Mouse (Mus musculus) intestine, postnatal 0 days (tissue): Measurements from ENCODE around the gene Sugt1. TPM values are rescaled to one million over a fixed set of nuclear protein-coding genes. Genes with fewer than 3 reads are reported as not detected.

Experiments
- ATAC-seq: fragments of 200-750 bp; cut with Nextera tagmentation; 2 replicates; pipeline ENCODE4 v1.8.0; 2017; ENCODE audit warnings: mild to moderate bottlenecking, moderate TSS enrichment, moderate library complexity
- H3K27ac ChIP-seq: fragments of 300-500 bp; sonication (generic); 2 replicates; pipeline ENCODE4 v1.5.1; 2014; ENCODE audit warnings: mild to moderate bottlenecking, low read depth, low read length, moderate library complexity
- H3K27me3 ChIP-seq: fragments of 300-500 bp; sonication (generic); replicated peaks from 2 replicates; pipeline ENCODE4 v1.6.1; 2014; ENCODE audit warnings: low read length, mixed read lengths; ENCODE audit not compliant: control insufficient read depth, insufficient read depth
- H3K36me3 ChIP-seq: fragments of 300-500 bp; sonication (generic); 2 replicates; pipeline ENCODE4 v1.6.1; 2014; ENCODE audit warnings: mild to moderate bottlenecking, moderate library complexity; ENCODE audit not compliant: control insufficient read depth, insufficient read depth
- H3K4me1 ChIP-seq: fragments of 300-500 bp; sonication (generic); replicated peaks from 2 replicates; pipeline ENCODE4 v1.6.1; 2014; ENCODE audit warnings: antibody characterized with exemption, low read length, mixed read lengths; ENCODE audit not compliant: control insufficient read depth, insufficient read depth
- H3K4me2 ChIP-seq: fragments of 300-500 bp; sonication (generic); replicated peaks from 2 replicates; pipeline ENCODE4 v1.6.1; 2014; ENCODE audit warnings: low read depth, mild to moderate bottlenecking, moderate library complexity
- H3K4me3 ChIP-seq: fragments of 300-500 bp; sonication (generic); 2 replicates; pipeline ENCODE4 v1.5.1; 2014; ENCODE audit warnings: low read depth, low read length
- H3K9ac ChIP-seq: fragments of 300-500 bp; sonication (generic); 2 replicates; pipeline ENCODE4 v1.6.1; 2014; ENCODE audit warnings: mild to moderate bottlenecking, low read depth, low read length
- H3K9me3 ChIP-seq: fragments of 300-500 bp; sonication (generic); 2 replicates; pipeline ENCODE4 v1.6.1; 2016; ENCODE audit warnings: mixed run types; ENCODE audit not compliant: control insufficient read depth
- CTCF ChIP-seq: sonication (generic); IDR thresholded peaks from 2 replicates; pipeline ENCODE4 v1.5.1; 2016; ENCODE audit warnings: low read depth, mild to moderate bottlenecking, control low read depth, antibody characterized with exemption, moderate library complexity
- WGBS: fragments of 180-500 bp; shearing (Covaris S2); extraction: QIAGEN DNeasy Blood & Tissue Kit; methylation state at CpG from one replicate; pipeline ENCODE4 v1.1.7; 2014; 5-methylcytosine and 5-hydroxymethylcytosine counted together
- polyA plus RNA-seq: library from polyadenylated mRNA; unstranded; fragments of >200 nt; fragmentation: Nextera tagmentation; extraction: Ambion mirVana; gene quantifications from 2 replicates; pipeline ENCODE4 v1.2.1, GENCODE M21; 2015

The Sugt1 gene
- polyA plus RNA-seq, 1 experiment from 2014 or later = 81.3 TPM

- no peak for ATAC-seq
Measured at GRCm38 (mm10) chr14:79586499-79587138, 872 bp upstream of the Sugt1 start.

GRCm38 (mm10) chr14:79587852-79588229 is 350 bp downstream of the Sugt1 start:
- Histone ChIP-seq H3K4me2 (peak overlapping the region; percentile 89), H3K27me3 (no peaks in the 10 kb centered on the region)
- peak; percentile 20; the same call in 1 of the 2 replicates for ATAC-seq

More at GRCm38 (mm10) chr14:79586499-79587138, 872 bp upstream of the Sugt1 start:
- Histone ChIP-seq H3K27me3 (no peaks in the 10 kb centered on the region), H3K4me3 (peak overlapping the region; percentile 70), H3K4me1 (0 out of 2 replicates have a peak, but pooled peaks cover 3% of the 10 kb centered on the region), H3K9me3 (no peaks in the 10 kb centered on the region), H3K27ac (peak overlapping the region; percentile 94), H3K4me2 (peak overlapping the region; percentile 89), H3K9ac (peak overlapping the region; percentile 85), H3K36me3 (no peaks in the 10 kb centered on the region)
- no peak for TF ChIP-seq CTCF
- 30% methylated on average over 16 of the region's 16 CpGs for WGBS

GRCm38 (mm10) chr14:79588534-79588951 is 1.1 kb downstream of the Sugt1 start:
- Histone ChIP-seq H3K9ac (no peak overlapping the region), H3K4me3 (peak overlapping the region; percentile 70), H3K36me3 (no peaks in the 10 kb centered on the region), H3K4me1 (0 out of 2 replicates have a peak, but pooled peaks cover 3% of the 10 kb centered on the region), H3K9me3 (no peaks in the 10 kb centered on the region), H3K4me2 (peak overlapping the region; percentile 89), H3K27ac (no peak overlapping the region), H3K27me3 (no peaks in the 10 kb centered on the region)
- no peak for TF ChIP-seq CTCF
- WGBS = 77% methylated on average over 9 of the region's 9 CpGs
- ATAC-seq = no peak

More at GRCm38 (mm10) chr14:79587852-79588229, 350 bp downstream of the Sugt1 start:
- TF ChIP-seq CTCF = no peak
- 1% methylated on average over 9 of the region's 9 CpGs for WGBS
- Histone ChIP-seq H3K27ac (peak overlapping the region; percentile 94), H3K36me3 (no peaks in the 10 kb centered on the region), H3K4me1 (0 out of 2 replicates have a peak, but pooled peaks cover 3% of the 10 kb centered on the region), H3K9ac (peak overlapping the region; percentile 85), H3K9me3 (no peaks in the 10 kb centered on the region), H3K4me3 (peak overlapping the region; percentile 70)

GRCm38 (mm10) chr14:79589401-79589800 is 1.9 kb downstream of the Sugt1 start:
- TF ChIP-seq CTCF = no peak
- H3K4me2 ChIP-seq = no peak overlapping the region
- H3K36me3 ChIP-seq = no peaks in the 10 kb centered on the region
- 84% methylated on average over 6 of the region's 6 CpGs for WGBS
- H3K27ac ChIP-seq = no peak overlapping the region
- H3K4me3 ChIP-seq = no peak overlapping the region
- ATAC-seq = no peak
- no peak overlapping the region for H3K9ac ChIP-seq
- 0 out of 2 replicates have a peak, but pooled peaks cover 3% of the 10 kb centered on the region for H3K4me1 ChIP-seq
- no peaks in the 10 kb centered on the region for H3K9me3 ChIP-seq
- no peaks in the 10 kb centered on the region for H3K27me3 ChIP-seq

- no peak for TF ChIP-seq CTCF
- H3K27me3 ChIP-seq = no peaks in the 10 kb centered on the region
- no peak overlapping the region for H3K4me3 ChIP-seq
- 0 out of 2 replicates have a peak, but pooled peaks cover 3% of the 10 kb centered on the region for H3K4me1 ChIP-seq
- no peak for ATAC-seq
- no peak overlapping the region for H3K4me2 ChIP-seq
- no peak overlapping the region for H3K27ac ChIP-seq
- H3K9me3 ChIP-seq = no peaks in the 10 kb centered on the region
- no peak overlapping the region for H3K9ac ChIP-seq
- WGBS = 92% methylated on average over 8 of the region's 8 CpGs
- peaks cover 6% of the 10 kb centered on the region; the same call in 1 of the 2 replicates for H3K36me3 ChIP-seq
Measured at GRCm38 (mm10) chr14:79590916-79591315, 3.4 kb downstream of the Sugt1 start.

- WGBS = 93% methylated on average over 2 of the region's 2 CpGs
- 0 out of 2 replicates have a peak, but pooled peaks cover 3% of the 10 kb centered on the region for H3K4me1 ChIP-seq
Measured at GRCm38 (mm10) chr14:79591611-79592010, 4.1 kb downstream of the Sugt1 start.

More at GRCm38 (mm10) chr14:79591611-79592010, 4.1 kb downstream of the Sugt1 start:
- Histone ChIP-seq H3K4me2 (no peak overlapping the region), H3K27me3 (no peaks in the 10 kb centered on the region), H3K36me3 (peaks cover 8% of the 10 kb centered on the region; the same call in 1 of the 2 replicates), H3K27ac (no peak overlapping the region), H3K9ac (no peak overlapping the region), H3K9me3 (no peaks in the 10 kb centered on the region), H3K4me3 (no peak overlapping the region)
- no peak for ATAC-seq
- TF ChIP-seq CTCF = no peak
